Mouse (Mus musculus): ENCODE measurements at regions not wholly inside any gene's neighbourhood (a gene's known extent, or its start where the extent isn't known, plus 50 kb on each side); places are given as distances from the start of the nearest gene placed in this dataset.
"Not testable (repeated sequence)": the region's sequence is repeated elsewhere in the genome, so short reads cannot be mapped to it uniquely, and the experiment has no call there.

DNA sequence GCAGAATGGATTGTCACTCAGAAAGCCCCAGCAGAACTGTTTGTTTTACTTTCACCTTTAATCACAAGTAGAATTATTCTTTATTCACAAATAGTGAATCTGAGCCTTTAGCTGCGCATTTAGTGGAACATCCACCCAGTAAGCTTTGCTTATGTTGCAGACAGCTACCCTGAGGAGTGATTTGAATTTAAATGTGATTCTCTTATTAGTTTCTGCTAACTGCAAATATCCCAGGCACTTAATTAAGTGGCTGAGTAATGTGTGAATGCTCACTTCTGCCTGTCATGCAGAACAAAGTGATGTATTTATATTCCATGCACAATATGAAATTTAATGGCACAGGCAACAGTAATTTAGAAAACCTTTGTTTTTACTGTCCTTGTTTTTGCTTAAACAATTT is 344.4 kb upstream of the Nova1 start:
- no peak for DNase-seq (ENCODE audit: low spot score)

DNA sequence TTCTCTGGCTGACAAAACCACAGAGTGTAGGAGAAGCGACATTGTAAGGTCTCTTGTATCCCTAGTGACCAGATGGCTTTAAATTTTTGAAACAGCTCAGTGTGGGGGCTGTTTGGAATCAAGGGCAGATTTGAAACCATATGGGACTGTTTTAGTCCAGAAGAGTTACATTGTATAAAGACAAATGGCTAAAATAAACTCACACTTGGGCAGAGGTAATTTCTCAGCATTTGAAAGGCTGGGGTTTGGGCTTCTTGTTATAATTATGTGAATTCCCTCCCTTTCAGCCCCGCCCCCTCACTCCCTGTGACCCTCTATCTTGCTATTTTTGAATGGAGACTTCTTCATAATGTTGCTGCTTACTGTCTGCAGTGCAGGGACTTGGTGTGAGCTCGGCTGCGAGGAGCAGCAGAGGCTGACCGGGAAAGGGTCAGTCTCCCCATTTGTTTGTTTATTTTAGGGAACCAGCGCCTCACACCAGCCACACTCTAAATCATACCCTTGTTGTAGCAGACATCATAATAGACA is 344.0 kb upstream of the Nova1 start:
- peak; percentile 6 for DNase-seq (ENCODE audit: low spot score)

DNA sequence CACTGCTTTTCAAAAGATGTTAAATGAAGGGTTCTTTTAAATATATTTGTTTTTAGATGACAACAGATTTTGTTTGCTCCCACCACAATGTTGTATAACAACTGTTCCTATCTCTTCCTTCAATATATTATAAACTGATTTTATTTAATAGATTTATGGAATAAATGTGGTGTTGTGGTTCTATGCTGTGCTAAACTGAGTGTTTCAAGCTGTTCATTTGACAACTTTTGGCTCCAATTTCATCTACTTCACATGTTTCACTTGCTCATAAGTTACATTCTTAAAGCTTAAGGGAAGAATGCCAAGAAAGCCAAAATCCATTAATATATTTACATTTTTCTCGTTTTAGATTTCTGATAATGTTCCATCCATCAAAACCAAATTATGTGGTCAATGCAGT is 341.9 kb upstream of the Nova1 start:
- no peak for DNase-seq (ENCODE audit: low spot score)

DNA sequence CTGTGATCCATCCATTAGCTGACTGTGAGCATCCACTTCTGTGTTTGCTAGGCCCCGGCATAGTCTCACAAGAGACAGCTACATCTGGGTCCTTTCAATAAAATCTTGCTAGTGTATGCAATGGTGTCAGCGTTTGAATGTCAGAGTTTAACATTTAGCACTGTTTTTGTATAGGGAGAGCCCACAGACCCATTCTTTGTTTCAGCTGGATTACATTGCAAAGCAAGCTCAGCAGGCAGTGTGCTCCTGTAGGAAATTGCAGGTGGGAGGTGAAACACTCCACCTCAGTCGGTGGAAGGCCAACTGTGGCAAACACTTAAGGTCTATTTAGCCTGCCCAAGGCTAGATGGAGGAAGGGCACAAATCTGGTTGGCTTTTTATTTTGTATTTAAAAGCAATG is 337.2 kb upstream of the Nova1 start:
- DNase-seq (ENCODE audit: low spot score): not testable (repeated sequence)

DNA sequence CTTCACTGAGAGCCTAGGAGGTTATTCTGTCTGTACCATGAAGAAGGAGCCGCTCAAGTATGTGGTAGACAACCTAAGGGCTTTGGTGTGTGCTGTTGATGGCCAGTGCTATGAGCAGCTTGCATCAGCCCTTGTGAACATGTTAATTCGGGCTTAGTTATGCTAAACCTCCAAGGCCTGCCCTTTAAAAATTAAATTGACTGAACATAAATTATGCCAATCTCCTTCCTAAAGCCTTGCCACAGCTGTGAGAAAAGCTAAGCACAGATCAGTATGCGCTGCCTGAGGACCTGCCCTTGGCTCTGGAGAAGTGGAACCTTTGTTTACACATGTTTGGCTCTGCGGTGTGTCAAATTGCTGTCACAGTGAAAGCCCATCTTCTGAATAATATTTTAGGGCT is 321.9 kb upstream of the Nova1 start:
- no peak for DNase-seq (ENCODE audit: low spot score)

DNA sequence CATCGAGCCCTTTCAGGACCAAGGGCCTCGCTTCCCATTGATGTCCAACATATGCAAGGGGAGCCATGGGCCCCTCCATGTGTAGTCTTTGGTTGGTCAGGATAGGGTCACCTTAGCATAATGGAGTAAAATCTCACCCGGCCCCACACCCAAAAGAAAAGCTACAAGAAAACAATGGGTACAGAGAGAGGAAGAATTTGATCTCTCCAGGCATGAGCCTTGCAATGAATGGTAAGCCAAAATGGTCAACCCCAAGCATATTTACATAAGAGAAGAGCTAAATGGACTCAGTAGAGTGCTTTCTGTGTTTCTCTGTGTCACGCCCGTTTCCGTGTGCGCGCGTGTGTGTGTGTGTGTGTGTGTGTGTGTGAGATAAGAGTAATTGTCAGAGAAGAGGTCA is 311.1 kb upstream of the Nova1 start:
- DNase-seq (ENCODE audit: low spot score): no peak

DNA sequence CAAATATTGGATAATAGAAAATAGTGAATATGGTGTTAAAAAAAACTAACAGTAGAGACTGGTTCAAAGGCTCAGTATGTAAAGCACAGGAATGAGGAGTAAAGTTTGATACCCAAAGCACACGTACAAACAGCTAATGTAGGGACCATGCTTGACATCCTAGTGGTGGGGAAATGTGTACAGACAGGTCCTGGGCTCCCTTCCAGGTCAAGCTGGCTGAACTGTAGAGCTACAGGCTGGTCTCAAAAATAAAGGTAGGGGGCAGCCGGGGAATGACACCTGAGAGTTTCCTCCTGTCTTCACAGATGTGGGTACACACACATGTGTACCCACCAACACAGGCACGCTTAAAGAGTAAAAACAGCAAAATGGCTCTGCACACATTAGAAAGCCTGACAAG is 309.9 kb upstream of the Nova1 start:
- no peak for DNase-seq (ENCODE audit: low spot score)

DNA sequence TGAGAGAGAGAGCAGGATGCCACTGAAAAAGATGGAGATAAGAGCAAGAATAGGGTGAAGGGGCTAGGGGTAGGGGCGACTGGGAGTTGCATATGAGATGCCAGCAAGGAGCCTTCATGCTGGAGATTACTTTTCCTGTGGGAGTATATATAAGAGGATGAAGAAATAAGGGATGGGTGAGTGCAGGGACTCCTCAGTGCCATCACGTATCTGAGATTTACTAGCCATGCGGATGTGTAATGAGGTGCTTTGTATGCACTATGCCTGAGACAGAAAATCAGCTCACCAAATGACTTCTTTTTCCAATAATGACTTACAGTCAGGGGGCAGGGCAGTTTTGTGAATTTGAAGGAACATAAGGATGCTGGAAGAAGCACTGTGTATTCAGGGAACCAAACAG is 302.7 kb upstream of the Nova1 start:
- no peak for DNase-seq (ENCODE audit: low spot score)

DNA sequence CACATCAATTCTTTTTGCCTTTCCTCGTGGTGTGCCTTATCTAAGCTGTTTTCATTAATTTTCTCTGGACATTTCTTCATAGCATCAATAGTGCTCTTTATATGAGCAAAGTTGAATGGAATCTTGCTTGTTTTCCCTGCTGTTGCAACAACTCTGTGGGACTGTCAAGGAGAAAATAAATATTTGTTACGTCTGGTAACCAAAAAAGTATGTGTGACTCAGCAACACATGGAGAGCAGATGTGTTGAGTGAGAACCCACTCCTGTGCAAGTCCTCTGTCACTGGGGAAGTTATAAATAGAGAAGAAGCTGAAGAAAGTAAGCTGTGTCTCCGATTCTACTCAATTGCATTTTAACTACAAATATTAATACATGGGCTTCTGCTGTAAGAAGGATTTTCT is 298.8 kb upstream of the Nova1 start:
- DNase-seq (ENCODE audit: low spot score): no peak

DNA sequence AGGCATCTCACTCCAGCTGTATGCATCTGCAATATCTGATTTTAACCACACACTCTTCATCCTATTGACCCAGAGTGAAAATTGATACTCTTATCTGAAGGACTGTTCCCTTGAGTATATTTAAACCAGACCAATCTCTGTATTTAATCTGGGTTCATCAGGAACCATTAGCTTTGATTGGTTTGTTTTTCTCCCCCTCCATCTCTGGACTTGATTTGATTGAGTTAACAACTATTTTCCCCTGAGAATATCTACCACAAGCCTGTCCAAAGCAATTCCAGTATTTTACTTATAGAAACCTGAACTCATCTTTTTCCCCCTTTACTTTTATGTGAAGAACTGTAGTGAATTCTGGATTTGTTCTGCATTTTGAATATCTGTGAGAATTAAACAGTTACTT is 270.5 kb upstream of the Nova1 start:
- no peak for DNase-seq (ENCODE audit: low spot score)

DNA sequence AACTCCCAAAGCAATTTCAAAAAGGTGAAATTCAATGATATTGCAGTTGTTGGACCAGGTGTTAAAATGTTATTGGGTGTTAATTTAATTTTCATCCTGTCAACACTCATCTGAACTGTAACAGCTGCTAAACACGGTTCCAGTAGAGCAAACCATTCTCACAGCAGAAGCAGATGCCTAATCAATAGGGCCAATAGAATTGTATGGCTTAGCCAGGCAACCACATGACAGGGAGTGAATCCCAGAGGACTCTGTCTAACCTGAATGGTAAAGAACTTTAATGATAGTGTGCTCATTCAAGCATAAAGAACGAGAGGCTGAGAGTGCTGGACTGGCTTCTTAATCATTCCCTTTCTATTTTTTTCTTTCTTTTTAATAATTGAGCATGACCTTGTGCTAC is 256.2 kb upstream of the Nova1 start:
- no peak for DNase-seq (ENCODE audit: low spot score)

DNA sequence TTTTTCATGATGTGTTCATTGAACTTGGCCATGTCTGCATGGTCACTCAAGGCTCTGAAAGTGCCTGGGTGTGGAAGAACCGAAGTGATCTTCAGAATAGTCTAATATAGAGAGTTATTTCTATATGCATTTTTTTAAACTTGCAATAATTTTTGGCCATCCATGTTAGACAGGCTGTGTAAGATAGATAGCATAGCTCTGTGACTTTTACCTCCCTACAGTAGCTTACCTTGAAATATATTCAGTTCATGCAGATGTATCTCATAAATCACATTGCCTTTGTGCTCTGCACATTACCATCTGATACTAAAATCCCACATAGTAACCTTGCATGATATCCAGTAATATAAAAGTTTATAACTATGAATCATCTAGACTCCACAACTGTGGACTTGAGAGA is 233.7 kb upstream of the Nova1 start:
- no peak for DNase-seq (ENCODE audit: low spot score)

DNA sequence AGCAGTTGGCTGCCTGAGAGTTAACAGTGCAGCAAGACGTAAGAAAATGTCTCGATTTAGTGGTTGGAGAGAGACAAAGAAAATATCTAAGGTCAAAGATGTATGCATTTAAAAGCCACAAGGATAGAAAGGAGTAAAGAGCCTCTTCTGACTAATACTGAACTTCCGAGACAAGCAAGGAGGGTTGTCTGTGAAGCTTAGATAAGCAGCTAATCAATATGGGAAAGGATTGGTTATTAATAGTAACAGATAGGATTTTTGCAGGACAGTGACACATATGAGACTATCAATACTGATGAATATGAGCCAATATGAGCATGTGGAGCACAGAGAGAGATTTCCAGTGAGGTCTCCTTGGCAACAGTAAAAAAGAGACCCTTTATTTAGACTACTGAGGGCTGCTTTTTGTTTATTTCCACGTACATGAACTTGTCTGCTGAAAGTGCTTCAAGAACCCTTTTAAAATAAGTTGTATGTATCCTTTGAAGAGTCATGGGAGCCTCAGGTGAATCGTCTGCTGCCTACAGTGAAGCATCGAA is 202.2 kb upstream of the Nova1 start:
- DNase-seq (ENCODE audit: low spot score): no peak

DNA sequence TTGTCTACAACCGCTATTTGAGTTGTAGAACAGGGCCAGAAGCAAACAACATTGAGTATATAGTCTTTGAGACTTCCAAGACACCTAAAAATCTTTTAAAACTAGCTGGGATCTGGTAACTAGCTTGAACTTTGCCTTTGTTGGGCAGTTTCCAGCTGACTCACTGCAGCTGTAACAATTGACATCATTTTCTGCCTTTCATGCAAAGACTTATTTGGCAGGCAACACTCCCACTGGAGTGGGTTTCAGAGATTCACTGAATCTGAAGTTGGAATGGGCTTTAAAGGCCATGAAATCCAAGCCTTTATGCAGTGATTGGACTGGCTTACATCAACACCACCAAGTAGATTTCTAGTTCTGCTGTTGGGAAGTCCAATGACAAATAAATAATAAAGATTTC is 173.6 kb upstream of the Nova1 start:
- DNase-seq (ENCODE audit: low spot score): no peak

DNA sequence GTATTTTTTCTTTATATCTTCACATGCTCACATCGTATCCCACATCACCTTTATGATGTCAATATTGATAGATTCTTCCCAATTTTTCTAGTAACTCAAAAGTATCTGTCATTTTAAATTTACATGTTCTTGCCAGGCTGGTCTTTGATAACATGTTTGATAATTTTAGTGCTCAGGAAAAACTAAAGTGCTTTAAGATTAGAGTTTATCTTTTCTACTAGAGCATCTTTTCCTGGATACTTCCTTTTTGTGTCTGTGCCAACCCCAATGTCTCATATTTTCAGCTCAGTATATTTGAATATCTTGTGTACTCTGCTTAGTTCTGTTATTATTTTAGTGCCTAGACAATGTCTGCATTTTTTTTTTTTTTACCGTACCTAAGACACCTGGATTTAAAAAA is 170.2 kb upstream of the Nova1 start:
- DNase-seq (ENCODE audit: low spot score): no peak

DNA sequence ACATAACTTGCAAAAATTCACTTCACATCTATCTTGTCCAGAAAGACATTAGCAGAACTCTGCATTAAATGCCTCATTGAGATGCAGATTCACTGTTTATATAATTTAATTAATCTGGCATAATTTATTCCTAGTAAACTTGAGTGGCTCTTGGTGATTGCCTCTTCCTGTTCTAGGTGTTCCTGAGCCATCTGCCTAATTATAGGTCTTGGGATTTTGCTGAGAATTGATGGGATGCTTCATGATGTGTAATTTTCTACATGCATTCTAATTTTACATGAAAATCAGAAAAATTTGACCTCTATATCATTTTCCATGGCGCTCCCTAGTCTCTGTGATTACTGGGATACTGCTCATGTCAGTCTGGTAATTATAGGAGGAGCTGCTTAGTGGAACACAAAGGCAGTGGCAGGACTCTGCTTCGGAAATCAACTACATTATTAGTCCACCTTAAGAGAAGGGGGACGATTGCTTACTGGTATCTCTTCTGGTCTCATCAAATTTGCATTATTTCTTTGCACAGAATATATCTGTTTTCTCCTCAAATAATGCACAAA is 131.6 kb upstream of the Nova1 start:
- DNase-seq (ENCODE audit: low spot score): no peak

DNA sequence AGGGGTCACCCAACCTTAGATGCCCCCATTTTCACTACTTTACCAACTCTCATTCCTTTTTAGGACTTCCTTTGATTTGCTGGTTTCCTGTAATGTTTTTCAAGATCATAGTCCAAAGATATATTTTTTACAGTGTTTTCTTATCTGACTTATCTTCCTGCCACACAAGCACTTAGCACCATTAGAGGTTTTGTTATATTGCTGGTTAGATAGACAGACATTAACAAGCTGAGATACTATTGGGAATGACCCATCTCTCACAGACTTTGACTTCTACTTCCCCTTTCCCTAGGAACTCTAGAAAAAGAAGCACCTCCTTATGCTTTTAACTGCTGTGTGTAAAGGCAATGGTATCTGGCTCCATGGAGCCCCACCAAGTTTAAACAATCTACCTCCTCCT is 127.0 kb upstream of the Nova1 start:
- no peak for DNase-seq (ENCODE audit: low spot score)

DNA sequence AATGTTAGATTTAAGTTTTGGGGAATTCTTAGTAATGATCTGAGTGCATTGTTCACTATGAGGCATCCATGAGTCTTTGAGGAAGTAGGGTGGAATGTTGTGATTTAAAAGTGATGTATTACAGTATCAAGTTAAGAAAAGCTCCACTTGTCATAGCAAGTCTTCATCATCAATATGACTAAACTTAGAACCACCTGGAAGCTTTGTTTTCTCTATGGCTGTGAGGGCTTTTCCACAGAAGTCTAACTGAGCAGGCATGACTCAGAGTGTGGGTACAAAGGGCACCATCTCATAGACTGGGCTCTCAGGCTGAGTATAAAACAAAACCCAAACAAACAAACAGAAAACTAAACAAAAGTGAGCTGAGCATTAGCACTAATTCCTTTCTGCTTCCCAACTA is 112.4 kb upstream of the Nova1 start:
- no peak for DNase-seq (ENCODE audit: low spot score)

DNA sequence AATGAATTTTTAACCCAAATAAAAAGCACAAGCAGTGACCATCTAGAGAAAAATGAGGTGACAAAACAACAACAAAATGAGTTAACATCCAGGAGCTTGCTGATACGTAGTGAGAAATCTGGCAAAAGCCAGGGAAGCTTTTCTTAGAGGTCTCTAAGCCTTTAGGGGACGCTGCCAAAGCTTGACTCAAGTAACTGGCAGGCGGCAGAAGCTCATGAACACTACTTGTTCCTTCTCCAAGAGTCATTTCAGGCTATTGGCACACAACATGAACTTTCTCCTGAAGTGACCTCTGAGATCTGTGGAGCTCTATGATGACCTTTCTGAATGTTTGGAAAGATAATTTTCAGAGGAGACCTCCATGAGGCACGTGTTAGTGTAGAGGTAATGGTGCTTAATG is 98.6 kb upstream of the Nova1 start:
- no peak for DNase-seq (ENCODE audit: low spot score)

DNA sequence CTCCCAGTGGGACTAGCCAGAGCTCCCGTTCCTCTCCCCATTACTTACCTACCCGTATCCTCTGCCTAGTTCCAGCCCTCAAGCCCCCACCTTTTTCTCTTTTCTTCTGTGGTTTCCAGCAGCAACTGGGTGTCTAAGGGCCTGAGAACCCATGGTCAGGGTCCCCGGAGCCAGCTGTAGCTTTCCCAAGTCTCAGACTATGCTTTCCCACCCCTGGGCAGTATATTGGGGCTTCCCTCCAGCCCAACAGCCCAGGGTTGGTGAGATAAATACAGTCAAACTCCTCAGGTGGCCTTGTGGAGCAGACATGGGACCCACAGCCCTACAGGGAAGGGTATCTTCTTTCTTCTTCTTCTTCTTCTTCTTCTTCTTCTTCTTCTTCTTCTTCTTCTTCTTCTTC is 59.4 kb upstream of the Nova1 start:
- no peak for DNase-seq (ENCODE audit: low spot score)

DNA sequence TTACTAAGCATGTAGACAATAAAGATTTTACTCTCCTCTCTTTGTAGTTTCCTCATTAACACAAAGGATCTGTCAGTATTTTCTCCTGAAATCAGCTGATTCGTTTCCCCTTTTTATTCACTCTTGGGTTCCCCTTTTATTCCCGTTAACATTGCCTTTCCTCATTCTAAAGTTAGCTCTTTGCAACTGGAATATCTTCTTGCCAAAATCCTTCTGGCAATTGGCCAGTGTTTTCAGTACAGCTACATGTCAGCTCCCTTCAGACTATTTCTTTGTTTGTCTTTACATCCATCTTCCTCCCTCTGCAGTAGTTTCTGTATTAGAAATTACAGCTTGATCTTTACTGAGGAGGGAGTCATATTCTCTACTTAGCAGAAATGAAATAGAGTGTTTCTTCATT is 51.4 kb upstream of the Nova1 start:
- no peak for DNase-seq (ENCODE audit: low spot score)
